Mouse (Mus musculus): ENCODE data around the gene Wdr4. TPM values are rescaled to one million over a fixed set of nuclear protein-coding genes. Genes with fewer than 3 reads are reported as not detected.
A peak's percentile ranks its signal among the peaks of the same experiment; 100 is the strongest.
"Not testable (repeated sequence)": the region's sequence is repeated elsewhere in the genome, so short reads cannot be mapped to it uniquely, and the experiment has no call there.

Wdr4 gene
- 20.5 and 26.7 TPM in 2 replicates for polyA plus RNA-seq (2012; rRNA removed)

- DNase-seq (ENCODE audit: low spot score) = peak; percentile 91
Measured at GRCm38 (mm10) chr17:31519946-31520838, at the start of gene Wdr4, which contains the start of gene Ndufv3. Gene Wdr4 (minus strand): TSS chr17:31519980. Gene Ndufv3 (plus strand): TSS chr17:31520115.

GRCm38 (mm10) chr17:31566276-31566675, 46.5 kb upstream of the Wdr4 start:
- no peak for DNase-seq (ENCODE audit: low spot score)

- peak; percentile 64 for DNase-seq (ENCODE audit: low spot score)
Measured at GRCm38 (mm10) chr17:31565141-31566056, 45.6 kb upstream of the Wdr4 start.

DNA sequence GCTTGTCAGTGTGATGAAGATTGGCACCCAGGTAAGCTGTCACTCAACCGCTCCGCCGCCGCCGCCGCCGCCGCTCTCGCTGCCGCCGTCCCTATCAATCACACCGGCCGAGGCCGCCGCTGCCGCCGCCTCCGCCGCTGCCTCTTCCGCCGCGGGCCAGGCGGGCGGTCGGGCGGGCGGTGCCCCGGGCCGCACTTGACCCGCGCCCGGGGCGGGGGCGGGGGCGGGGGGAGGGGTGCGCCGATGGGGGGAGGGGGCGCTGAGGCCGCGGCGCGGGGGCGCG, 45.0 kb upstream of the Wdr4 start:
- no peak for DNase-seq (ENCODE audit: low spot score)

DNA sequence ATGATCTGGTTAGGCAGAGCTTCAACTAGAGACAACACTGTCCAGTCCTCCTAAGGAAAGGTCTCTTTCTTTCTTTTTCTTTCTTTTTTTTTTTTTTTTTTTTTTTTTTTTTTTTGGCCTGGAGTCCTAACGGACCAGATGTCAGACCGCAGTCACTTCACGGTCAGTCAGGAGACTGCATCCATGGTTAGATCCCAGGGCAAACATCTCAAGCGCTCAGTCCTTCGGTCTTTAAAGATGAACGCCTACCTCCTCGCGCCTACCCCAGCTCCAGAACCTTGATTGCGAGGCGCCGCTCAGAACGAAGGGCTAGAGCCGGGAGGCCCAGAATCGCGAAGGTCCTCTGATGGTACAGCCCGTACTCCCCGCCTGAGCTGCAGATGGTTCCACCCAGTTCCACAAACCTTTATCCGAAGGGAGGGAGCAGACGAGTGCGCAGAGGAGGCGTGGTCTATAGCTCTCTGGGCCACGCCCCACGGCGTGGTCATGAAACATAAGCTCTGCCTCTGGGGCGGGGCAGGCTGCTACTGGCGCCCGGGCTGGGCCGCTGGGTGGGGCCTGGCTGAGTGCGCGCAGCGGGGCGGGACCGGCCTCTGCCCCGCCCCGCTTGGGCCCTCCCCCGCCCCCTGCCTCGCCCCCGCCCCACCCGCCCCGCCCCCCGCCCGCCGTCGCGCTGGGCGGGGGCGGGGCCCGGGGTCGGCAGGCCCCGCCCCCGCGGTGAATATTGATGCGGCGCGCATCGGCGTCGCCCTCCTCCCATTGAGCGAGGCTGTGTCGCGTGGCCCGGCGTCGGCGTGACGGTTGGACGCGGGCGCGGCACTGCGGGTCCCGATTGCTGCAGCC, 44.5 kb upstream of the Wdr4 start, which contains the start of gene Pknox1:
TSS of gene Pknox1 (plus strand) at position 720 of the 843 bp plus-strand sequence.
- peak; percentile 90 for DNase-seq (ENCODE audit: low spot score)

DNA sequence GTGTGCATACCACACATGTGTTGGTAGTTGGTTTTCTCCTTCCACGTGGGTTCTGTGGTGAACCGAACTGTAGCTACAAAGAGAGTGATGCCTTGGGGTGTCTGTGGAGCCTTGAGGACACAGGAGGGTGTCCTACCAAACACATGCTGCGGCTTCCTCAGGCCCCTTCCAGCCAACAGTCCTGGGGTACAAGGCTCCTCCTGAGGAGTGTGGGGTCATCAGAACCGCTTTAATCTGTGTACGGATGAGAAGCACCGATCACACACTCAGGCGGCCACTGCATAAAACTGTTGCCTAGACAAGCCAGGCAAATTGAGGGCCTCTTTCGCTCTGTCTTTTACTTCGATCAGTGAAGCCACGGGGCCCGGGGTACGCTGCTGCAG, 43.8 kb upstream of the Wdr4 start:
- DNase-seq (ENCODE audit: low spot score) = peak; percentile 29

- DNase-seq (ENCODE audit: low spot score) = no peak
Measured at GRCm38 (mm10) chr17:31559021-31559789, 39.4 kb upstream of the Wdr4 start.

- no peak for DNase-seq (ENCODE audit: low spot score)
Measured at GRCm38 (mm10) chr17:31557947-31558542, 38.3 kb upstream of the Wdr4 start.

- DNase-seq (ENCODE audit: low spot score) = no peak
Measured at GRCm38 (mm10) chr17:31557124-31557880, 37.5 kb upstream of the Wdr4 start.

DNA sequence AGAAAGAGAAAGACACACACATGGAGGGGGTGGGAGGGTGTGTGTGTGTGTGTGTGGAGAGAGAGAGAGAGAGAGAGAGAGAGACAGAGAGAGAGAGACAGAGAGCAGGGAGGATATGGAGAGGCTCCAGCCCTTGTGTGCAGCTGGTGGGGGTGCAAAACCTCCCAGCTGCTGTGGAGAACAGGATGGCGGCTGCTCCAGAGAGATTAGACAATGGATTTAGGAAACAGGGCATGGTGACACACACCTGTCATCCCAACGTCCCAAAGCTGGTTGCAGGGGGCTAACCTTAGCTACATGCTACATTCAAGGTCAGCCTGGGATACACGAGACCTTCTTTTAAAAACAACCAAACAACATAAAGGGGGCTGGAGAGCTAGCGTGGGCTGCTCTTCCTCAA, 36.5 kb upstream of the Wdr4 start:
- DNase-seq (ENCODE audit: low spot score) = no peak

DNA sequence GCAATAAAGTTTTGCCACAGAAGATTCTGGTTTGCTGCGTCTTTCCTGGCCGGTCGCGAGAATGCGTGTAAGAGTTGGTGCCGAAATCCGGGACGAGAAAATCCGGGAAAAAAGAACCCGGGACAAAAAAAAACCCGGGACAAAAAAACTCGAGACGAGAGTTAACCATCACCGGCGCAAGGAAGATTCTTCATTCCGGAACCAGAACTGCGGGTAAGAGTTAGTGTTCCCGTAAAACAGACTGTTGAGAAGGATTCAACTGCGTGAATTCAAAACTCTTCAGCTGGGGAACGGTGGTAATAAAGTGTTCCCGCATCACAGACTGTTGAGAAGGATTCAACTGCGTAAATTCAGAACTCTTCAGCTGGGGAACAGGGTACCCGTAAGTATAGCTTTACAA, 32.8 kb upstream of the Wdr4 start:
- DNase-seq (ENCODE audit: low spot score) = not testable (repeated sequence)

- no peak for DNase-seq (ENCODE audit: low spot score)
Measured at GRCm38 (mm10) chr17:31549389-31549788, 29.6 kb upstream of the Wdr4 start.

GRCm38 (mm10) chr17:31547974-31548373, 28.2 kb upstream of the Wdr4 start:
- DNase-seq (ENCODE audit: low spot score) = no peak

- DNase-seq (ENCODE audit: low spot score) = no peak
Measured at GRCm38 (mm10) chr17:31546444-31547196, 26.8 kb upstream of the Wdr4 start.

DNA sequence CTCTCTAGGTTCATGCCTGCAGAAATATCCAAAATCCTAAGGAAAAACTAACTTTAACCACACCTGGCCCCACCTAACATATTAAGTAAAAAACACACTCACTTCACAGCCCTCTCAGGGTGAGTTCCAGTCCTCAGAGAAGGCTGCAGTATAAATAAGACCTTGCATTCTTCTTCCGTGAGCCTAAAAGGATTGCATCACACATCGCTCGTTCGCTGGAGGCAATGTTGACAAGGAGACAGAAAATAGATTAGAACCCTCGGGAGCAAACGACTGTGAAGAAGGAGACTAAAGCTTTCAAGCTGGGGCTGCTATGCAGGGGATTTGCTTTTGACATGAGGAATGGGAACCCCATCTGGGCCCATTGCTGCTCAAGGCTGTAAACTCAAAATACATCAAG, 23.8 kb upstream of the Wdr4 start:
- DNase-seq (ENCODE audit: low spot score) = no peak

DNA sequence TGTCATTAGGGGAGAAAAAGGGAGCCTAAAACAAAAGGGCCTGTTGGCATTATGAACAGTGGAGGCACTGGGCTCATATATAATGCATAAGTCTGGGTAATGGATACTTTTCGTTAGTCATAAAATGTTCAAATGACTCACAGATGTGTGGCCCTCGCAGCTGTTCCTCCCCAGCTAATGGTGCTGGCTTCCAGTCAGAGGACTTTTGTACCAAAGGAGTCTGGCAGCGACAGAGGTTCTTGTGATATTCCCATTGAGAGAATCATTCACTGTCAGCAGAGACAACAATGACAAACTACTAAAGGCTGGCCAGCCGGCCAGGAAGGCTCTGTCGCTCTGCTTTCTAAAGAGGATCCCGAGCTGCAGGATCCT, 21.7 kb upstream of the Wdr4 start:
- no peak for DNase-seq (ENCODE audit: low spot score)

- no peak for DNase-seq (ENCODE audit: low spot score)
Measured at GRCm38 (mm10) chr17:31540809-31541459, 21.2 kb upstream of the Wdr4 start.

DNA sequence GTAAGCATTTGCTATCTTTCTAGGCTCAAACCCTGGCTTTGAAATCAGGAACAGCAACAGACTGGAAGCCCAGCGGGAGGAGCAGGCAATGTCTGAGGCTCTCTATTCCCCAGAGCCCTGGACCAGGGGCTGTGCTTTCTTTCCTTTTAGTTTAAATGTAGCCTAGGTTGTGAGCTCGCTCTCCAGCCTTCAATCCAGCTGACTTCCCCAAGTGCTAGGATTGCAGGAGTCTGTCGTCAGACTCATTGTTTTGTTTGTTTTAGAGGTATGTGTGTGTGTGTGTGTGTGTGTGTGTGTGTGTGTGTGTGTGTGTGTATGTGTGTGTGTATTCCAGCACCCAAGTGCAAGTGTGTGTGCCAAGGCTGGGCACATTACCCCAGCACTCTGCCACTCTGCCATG, 20.3 kb upstream of the Wdr4 start:
- no peak for DNase-seq (ENCODE audit: low spot score)
